9 mouse cellular contexts compared by ENCODE assay signal in genomic region chr15:31529103-31529502, GRCm38 (mm10). TPM values are rescaled to one million over a fixed set of nuclear protein-coding genes. Genes with fewer than 3 reads are reported as not detected.
DNase-seq lines count a peak whose midpoint lies in the region; ATAC-seq and TF ChIP-seq lines count a peak whose summit lies in the region.
"Had no signal": no experiment of that assay in that cellular context is flagged by ENCODE, and none has a peak within 500 bp of the region (broad histone marks: within the 10 kb centered on the region; RNA-seq: fewer than 3 reads in every experiment).

No protein-coding gene starts in this region.

- no peaks in the 10 kb centered on the region for H3K9me3 ChIP-seq in kidney, postnatal 0 days (replicated peaks; ENCODE audit: low read length)
- H3K9me3 ChIP-seq in embryonic facial prominence, embryonic 15.5 days (replicated peaks) = no peaks in the 10 kb centered on the region
- no peaks in the 10 kb centered on the region for H3K9me3 ChIP-seq in intestine, postnatal 0 days (ENCODE audit: control insufficient read depth)
- H3K9me3 ChIP-seq in neural tube, embryonic 12.5 days = no peaks in the 10 kb centered on the region

- peak overlapping the region; percentile 95 for H3K4me3 ChIP-seq in kidney, postnatal 0 days (replicated peaks; ENCODE audit: low read depth, low read length)
- H3K4me3 ChIP-seq in embryonic facial prominence, embryonic 15.5 days (replicated peaks) = peak overlapping the region; percentile 93
- H3K4me3 ChIP-seq in intestine, postnatal 0 days (ENCODE audit: low read depth, low read length) = peak overlapping the region; percentile 91
- peak overlapping the region; percentile 92 for H3K4me3 ChIP-seq in neural tube, embryonic 12.5 days

- H3K27ac ChIP-seq in kidney, postnatal 0 days = no peak overlapping the region; the same call in 1 of the 2 replicates
- no peak overlapping the region for H3K27ac ChIP-seq in embryonic facial prominence, embryonic 15.5 days (replicated peaks)
- no peak overlapping the region for H3K27ac ChIP-seq in intestine, postnatal 0 days (ENCODE audit: low read depth, low read length)
- no peak overlapping the region for H3K27ac ChIP-seq in neural tube, embryonic 12.5 days

- H3K4me2 ChIP-seq in kidney, postnatal 0 days (ENCODE audit: low read length) = peak overlapping the region; percentile 68
- peak overlapping the region; percentile 64 for H3K4me2 ChIP-seq in embryonic facial prominence, embryonic 15.5 days (replicated peaks)
- H3K4me2 ChIP-seq in intestine, postnatal 0 days (replicated peaks; ENCODE audit: low read depth) = peak overlapping the region; percentile 81
- peak overlapping the region; percentile 65 for H3K4me2 ChIP-seq in neural tube, embryonic 12.5 days (replicated peaks)

- DNase-seq in kidney, postnatal 0 days (ENCODE audit: low spot score) = no peak
- no peak for DNase-seq in kidney, postnatal 25 days
- DNase-seq in thymus, postnatal 0 days (ENCODE audit: low spot score) = no peak
- no peak for DNase-seq in ovary, adult 18-20 months (ENCODE audit: low spot score)
- DNase-seq: lung, postnatal 36 days had no signal

- H3K4me1 ChIP-seq in kidney, postnatal 0 days (replicated peaks; ENCODE audit: insufficient read depth, low read length) = no peaks in the 10 kb centered on the region
- peaks cover 9% of the 10 kb centered on the region; the same call in 1 of the 2 replicates for H3K4me1 ChIP-seq in embryonic facial prominence, embryonic 15.5 days
- H3K4me1 ChIP-seq in intestine, postnatal 0 days (replicated peaks; ENCODE audit: control insufficient read depth, insufficient read depth, low read length) = no peaks in the 10 kb centered on the region
- H3K4me1 ChIP-seq in neural tube, embryonic 12.5 days = peaks cover 14% of the 10 kb centered on the region

- WGBS in kidney, postnatal 0 days = 36% methylated on average over 6 of the region's 6 CpGs
- WGBS in embryonic facial prominence, embryonic 15.5 days = 26% methylated on average over 6 of the region's 6 CpGs
- 21% methylated on average over 6 of the region's 6 CpGs for WGBS in intestine, postnatal 0 days
- 47% methylated on average over 6 of the region's 6 CpGs for WGBS in neural tube, embryonic 12.5 days

- peak overlapping the region; percentile 95 for H3K9ac ChIP-seq in kidney, postnatal 0 days (ENCODE audit: low read depth, low read length)
- H3K9ac ChIP-seq in embryonic facial prominence, embryonic 15.5 days = no peak overlapping the region
- H3K9ac ChIP-seq in intestine, postnatal 0 days (ENCODE audit: low read depth, low read length) = peak overlapping the region; percentile 98; the same call in 1 of the 2 replicates
- H3K9ac ChIP-seq in neural tube, embryonic 12.5 days = peak overlapping the region; percentile 94

- no peak for TF ChIP-seq CTCF in kidney, postnatal 0 days (IDR thresholded peaks at IDR 0.05; ENCODE audit: low read depth)
- TF ChIP-seq CTCF in intestine, postnatal 0 days (IDR thresholded peaks at IDR 0.05; ENCODE audit: low read depth) = no peak

- no peaks in the 10 kb centered on the region for H3K27me3 ChIP-seq in kidney, postnatal 0 days (ENCODE audit: insufficient read depth, low read length)
- H3K27me3 ChIP-seq in embryonic facial prominence, embryonic 15.5 days = no peaks in the 10 kb centered on the region
- no peaks in the 10 kb centered on the region for H3K27me3 ChIP-seq in intestine, postnatal 0 days (replicated peaks; ENCODE audit: control insufficient read depth, insufficient read depth, low read length)
- H3K27me3 ChIP-seq in neural tube, embryonic 12.5 days (replicated peaks) = no peaks in the 10 kb centered on the region

- no peak for ATAC-seq in kidney, postnatal 0 days (replicated peaks; ENCODE audit: low FRiP score, low read depth)
- no peak for ATAC-seq in embryonic facial prominence, embryonic 15.5 days (ENCODE audit: insufficient number of reproducible peaks, low FRiP score, low TSS enrichment, low read depth)
- ATAC-seq in intestine, postnatal 0 days = no peak
- no peak for ATAC-seq in neural tube, embryonic 12.5 days (ENCODE audit: low FRiP score, low read depth)
- no peak for ATAC-seq in megakaryocyte progenitor cell, adult 5-6 weeks (replicated peaks; ENCODE audit: poor library complexity)

- H3K36me3 ChIP-seq in kidney, postnatal 0 days (ENCODE audit: insufficient read depth, low read length) = no peaks in the 10 kb centered on the region
- H3K36me3 ChIP-seq in embryonic facial prominence, embryonic 15.5 days = no peaks in the 10 kb centered on the region
- no peaks in the 10 kb centered on the region for H3K36me3 ChIP-seq in intestine, postnatal 0 days (ENCODE audit: control insufficient read depth, insufficient read depth)
- H3K36me3 ChIP-seq in neural tube, embryonic 12.5 days = no peaks in the 10 kb centered on the region; the same call in 1 of the 2 replicates

RNA-seq across cellular contexts. Expression of gene March6, which starts 1.8 kb away (rescaled TPM):
- polyA plus RNA-seq in kidney, postnatal 0 days (2015; fragmentation: Nextera tagmentation; extraction: Ambion mirVana) = 24.9 and 27.6 TPM in 2 replicates
- polyA plus RNA-seq in embryonic facial prominence, embryonic 15.5 days (2015; fragmentation: Nextera tagmentation; extraction: Ambion mirVana) = 24.5 and 25.1 TPM in 2 replicates
- 15.4 and 16.5 TPM in 2 replicates for polyA plus RNA-seq in intestine, postnatal 0 days (2015; fragmentation: Nextera tagmentation; extraction: Ambion mirVana)
- polyA plus RNA-seq in neural tube, embryonic 12.5 days (2016; fragmentation: Nextera tagmentation; extraction: Ambion mirVana) = 59.8 and 61.4 TPM in 2 replicates
- 19.6 and 20.7 TPM in 2 replicates for polyA plus RNA-seq in thymus, postnatal 0 days (2015; fragmentation: Nextera tagmentation; extraction: Ambion mirVana)
- total RNA-seq in megakaryocyte progenitor cell, adult 5-6 weeks (2015) = 39.3 and 42.5 TPM in 2 replicates
- total RNA-seq in megakaryocyte progenitor cell, adult 5-6 weeks (2017) = 28.8 and 38.8 TPM in 2 replicates

RNA-seq across cellular contexts. Expression of gene Cmbl, which starts 36.1 kb away (rescaled TPM):
- 60.0 and 66.9 TPM in 2 replicates for polyA plus RNA-seq in kidney, postnatal 0 days (2015; fragmentation: Nextera tagmentation; extraction: Ambion mirVana)
- polyA plus RNA-seq in embryonic facial prominence, embryonic 15.5 days (2015; fragmentation: Nextera tagmentation; extraction: Ambion mirVana) = 4.3 and 5.6 TPM in 2 replicates
- polyA plus RNA-seq in intestine, postnatal 0 days (2015; fragmentation: Nextera tagmentation; extraction: Ambion mirVana) = 90.2 and 105 TPM in 2 replicates
- 2.1 and 3.0 TPM in 2 replicates for polyA plus RNA-seq in neural tube, embryonic 12.5 days (2016; fragmentation: Nextera tagmentation; extraction: Ambion mirVana)
- polyA plus RNA-seq in thymus, postnatal 0 days (2015; fragmentation: Nextera tagmentation; extraction: Ambion mirVana) = 2.8 and 3.0 TPM in 2 replicates
- not detected in 2 replicates for total RNA-seq in megakaryocyte progenitor cell, adult 5-6 weeks (2015)
- not detected in 2 replicates for total RNA-seq in megakaryocyte progenitor cell, adult 5-6 weeks (2017)
